Mouse (Mus musculus) left cerebral cortex, postnatal 25 days (tissue): ENCODE data around the gene Tiam1. TPM values are rescaled to one million over a fixed set of nuclear protein-coding genes. Genes with fewer than 3 reads are reported as not detected.
A peak's percentile ranks its signal among the peaks of the same experiment; 100 is the strongest.

Experiments
- DNase-seq, 2 experiments: peaks; one replicate each; pipeline ENCODE4 v3.0.0; 2022; ENCODE audit warnings: low spot score in 2 of 2, mixed read lengths in 1 of 2
- intact Hi-C: fragments of 180-260 bp; cut with DNase I; formaldehyde crosslinking; loops from one replicate; pipeline ENCODE4 v1.15.1; 2025
- total RNA-seq, 2 experiments: library from RNA; stranded (reverse); gene quantifications; 2 replicates each; pipeline ENCODE4 v1.2.3; 2021

Tiam1 gene
- total RNA-seq, 2 experiments from 2014 or later: 108 to 118 TPM

DNA sequence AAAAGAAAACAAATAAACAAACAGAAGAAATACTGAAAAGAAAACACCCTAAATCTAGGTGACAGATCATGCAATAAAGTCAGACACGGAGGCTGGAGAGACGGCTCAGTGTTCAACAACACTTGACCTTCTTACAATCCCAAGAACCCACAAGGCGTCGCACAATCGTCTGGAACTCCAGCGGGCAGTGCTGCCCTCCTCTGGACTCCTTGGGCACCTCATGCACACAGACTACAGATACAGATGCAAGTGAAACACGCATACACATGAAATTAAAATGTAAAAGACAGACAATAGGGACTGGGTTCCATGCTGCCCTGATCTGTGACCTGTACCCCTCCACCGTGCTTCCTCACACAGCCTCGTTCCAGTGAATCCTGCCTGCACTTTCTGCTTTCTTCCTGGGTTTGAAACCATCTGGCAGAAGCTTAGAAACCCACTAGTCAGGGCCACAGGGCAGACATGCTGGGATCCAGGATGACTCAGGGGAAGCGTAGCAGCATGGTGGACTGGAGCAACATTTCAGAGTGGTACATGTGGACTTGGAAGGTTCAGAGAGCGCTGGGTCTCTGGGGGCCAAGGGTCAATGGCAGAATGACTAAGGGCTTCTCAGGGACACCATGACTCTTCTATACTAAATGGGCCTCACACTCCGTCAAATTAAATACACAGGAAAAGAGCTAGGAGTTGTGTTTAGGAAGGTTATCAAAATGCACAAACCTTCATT is 240.8 kb downstream of the Tiam1 start:
- intact Hi-C loops: no loop called here
- DNase-seq: no peak

DNA sequence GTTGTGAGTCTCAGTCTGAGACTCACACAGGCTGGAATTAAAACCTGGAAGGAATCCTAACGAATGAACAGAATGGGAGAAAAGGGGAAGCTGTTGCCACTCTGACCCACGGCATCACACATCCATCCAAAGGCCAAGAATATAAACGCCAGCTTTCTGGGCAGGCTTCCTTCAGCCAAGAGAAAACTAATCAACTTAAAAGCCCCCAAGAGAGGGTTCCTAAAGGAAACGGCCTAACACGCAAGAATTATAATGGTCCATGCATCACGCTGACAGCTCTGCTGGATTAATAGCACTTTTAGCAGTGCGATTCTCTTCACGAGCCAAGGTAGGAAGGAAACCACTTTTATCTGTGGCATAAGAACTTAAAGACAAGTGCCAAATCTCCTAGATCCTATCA is 242.9 kb downstream of the Tiam1 start:
- DNase-seq: no peak
- intact Hi-C loops: no loop called here

DNA sequence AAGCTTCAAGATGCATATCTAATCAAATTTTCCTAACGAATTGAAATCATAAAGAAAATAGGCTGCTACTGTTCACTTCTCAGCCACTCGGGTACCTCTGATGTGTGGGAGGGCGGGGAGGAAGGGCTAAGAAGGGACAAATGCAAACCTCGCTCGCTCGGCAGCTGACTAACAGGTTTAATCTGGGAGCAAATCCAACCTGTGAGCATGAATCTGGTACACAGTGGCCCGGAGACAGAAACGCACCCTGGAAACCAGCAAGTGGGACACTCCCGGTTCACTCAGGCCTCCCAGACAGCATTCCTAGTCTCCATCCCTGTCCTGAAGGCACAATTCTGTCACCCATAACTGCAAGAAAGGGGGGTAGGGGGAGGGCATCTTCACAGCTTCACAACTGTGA is 244.4 kb downstream of the Tiam1 start:
- peak in 1 of 2 experiments; percentile 71 for DNase-seq

DNA sequence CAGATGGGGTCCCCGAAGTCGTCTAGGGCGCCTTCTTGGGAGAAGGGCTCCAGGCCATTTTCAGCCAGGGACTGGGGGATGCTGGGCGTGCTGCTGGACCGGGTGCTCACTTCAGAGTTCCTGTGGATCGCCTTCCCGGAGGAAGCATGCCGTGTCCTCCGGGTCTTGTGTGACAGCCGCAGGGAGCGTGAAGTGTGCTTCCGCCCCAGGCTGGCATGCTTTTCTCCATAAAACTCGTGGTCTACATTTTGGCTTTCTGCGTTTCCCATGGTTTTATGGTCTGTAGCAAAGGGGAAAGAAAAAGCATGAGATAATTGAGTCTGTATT is 245.3 kb downstream of the Tiam1 start:
- no peak for DNase-seq
- intact Hi-C loops: no loop called here

More for the DNA sequence above, 244.4 kb downstream of the Tiam1 start:
- intact Hi-C loops: no loop called here

DNA sequence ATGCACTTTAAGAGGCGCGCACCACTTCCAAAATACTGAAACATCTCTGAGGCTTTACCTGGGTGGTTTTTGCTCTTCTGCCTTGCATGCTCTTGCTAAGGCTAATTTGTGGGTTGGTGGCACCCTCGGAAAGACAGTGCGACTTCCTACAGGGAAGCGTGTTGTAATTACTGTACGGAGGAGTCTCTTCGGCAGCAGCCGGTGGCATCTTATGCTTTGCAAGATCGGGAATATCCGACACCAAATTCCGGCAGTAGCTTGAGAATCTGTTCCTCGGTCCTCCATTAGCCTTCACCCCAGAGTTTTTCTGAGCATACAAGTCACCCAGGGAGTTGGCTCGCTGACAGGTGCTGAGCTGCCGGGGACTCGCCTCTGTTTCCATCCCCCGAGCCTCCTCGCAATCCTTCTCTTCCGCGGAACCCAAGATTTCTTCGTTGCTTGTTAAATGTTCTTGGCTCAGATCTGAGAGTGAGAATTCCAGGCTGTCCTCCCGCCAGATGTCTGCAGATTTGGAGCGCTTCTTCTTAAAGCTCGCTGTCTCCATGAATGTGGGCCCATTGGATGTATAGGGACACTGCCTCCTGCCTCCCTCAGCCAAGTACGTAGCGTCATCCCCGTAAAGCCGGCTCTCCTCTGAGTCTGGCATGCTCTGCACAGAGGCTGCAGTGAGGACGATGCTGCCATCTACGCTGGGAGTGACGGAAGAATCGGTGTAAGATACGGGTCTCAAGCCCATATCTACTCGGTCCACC is 245.8 kb downstream of the Tiam1 start:
- DNase-seq: peak; percentile 69 to 90
- intact Hi-C loops: loop anchor here (2.0 kb wide), 2 partner anchors 63 to 123 kb away; no protein-coding TSS in a partner anchor

DNA sequence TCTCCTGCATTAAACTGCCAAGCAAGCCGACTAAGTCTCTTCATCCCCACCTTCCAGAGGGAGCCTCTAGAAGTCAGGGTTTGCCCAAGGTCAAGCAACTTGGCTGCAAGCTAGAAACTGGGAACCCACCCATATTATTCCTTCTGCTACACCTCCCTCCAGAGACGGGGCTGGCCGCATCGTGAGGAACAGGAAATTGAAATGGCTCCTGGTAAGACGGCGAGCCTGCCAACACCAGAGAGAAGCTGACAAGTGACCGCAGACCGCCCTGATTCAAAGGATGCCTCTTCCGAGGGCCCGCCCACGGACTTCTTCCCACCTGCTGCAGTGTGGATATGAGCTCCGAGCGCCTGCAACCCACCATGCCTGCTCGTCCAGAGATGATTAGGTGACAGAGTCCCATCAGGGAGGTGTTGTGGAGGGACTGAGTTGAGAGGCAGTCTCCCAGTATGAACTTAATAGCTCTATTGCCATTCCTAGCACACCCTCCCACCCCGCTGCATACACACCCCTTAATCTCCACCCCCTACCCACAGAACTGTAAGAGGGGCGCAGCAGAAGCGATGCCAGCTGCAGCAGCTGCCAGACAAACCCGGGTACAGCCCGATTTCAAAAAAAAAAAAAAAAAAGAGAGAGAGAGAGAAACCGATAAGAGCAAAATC is 246.6 kb downstream of the Tiam1 start:
- peak in 1 of 2 experiments; percentile 43 for DNase-seq
- intact Hi-C loops: loop anchor here (2.0 kb wide), 2 partner anchors 64 to 122 kb away; no protein-coding TSS in a partner anchor

DNA sequence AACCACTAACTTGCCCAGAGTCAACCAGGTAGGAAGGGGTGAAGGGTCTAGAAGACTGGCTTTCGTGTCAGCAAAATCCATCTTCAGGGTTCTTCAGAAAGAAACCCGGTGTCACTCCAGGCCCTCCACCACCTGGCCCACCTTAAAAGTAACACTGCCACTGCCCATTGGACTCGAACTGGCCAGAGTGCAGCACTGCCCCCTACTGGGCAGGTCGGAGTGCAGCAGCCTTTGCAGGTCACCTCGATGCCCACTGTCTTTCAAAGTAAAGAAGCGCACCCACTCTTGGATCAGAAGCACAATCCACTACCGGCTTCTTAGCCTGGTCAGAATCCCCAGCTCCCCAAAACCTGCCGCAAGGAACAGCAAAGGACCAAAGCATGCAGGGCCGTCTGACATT is 247.2 kb downstream of the Tiam1 start:
- peak in 1 of 2 experiments; percentile 36 for DNase-seq
- intact Hi-C loops: loop anchor here (2.0 kb wide), 2 partner anchors 64 to 122 kb away; no protein-coding TSS in a partner anchor

DNA sequence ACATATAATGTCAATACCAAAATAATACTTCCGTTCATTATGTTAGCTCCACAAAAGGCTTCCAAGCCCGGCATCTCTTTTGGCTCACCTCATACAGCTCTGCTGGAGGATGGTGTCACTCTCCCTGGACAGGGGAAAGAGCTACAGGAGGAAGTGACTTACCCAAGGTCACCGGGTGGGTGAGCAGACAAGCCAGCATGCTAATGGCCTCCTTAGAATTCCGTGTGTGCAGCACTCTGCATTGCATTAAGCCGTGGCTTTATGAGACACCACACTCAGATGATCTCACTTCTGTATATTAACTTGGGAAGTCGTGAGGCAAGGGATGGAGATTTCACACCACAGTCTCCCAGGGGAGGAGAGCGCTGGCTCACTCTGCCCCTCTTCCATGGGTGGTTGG is 248.3 kb downstream of the Tiam1 start:
- intact Hi-C loops: no loop called here

DNA sequence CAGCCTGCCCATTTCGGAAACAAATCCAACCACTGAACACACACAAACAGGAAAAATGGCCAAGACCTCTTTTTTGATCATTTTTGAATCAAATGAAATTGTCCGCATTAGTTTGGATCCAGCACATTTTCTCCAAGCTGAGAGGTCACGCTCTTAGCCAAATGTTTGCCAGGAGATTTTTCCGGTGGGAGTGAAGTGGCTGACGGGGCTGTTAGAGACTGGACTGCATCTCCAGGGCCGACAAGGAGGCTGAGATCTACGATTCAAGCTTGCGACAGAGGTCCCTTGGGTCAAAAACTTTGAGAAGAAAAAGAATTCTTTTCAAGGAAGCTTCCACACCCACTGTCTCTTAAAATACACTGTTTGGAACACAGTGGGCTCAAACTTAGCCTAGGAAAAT is 248.8 kb downstream of the Tiam1 start:
- intact Hi-C loops: no loop called here
- DNase-seq: no peak

More for the DNA sequence above, 248.3 kb downstream of the Tiam1 start:
- peak in 1 of 2 experiments; percentile 45 for DNase-seq

DNA sequence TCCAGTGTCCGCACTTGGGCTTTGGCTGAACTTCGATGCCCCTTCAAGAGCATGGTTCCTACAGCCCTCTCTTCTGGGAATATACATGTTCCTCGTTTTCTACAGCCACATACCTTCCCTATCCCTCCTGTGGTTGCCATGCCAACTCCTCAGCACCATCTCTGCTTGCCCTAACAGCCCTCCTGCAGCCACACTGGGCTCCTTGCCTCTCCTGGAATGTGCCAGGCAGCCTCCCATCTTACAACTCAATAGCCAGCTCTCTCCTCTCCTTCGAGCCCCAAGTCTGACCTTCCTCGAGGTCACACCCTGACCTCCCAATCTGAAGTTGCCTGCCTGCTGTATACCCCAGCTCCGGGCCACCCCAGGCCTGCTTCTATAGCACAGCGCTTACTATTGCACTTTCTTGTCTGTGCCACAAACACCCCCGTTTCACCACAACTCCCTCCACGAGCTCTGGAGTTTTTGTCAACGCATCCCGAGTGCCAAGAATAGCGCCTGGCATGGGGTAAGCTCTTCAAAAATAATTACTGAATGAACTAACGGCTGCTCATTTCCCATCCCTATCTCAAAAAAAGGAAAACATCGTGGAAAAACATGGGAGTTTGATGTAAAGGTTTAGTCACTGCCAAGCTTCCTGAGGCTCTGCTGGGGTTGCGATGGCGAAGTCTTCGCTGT is 252.9 kb downstream of the Tiam1 start:
- DNase-seq: peak in 1 of 2 experiments; percentile 83
- intact Hi-C loops: no loop called here

DNA sequence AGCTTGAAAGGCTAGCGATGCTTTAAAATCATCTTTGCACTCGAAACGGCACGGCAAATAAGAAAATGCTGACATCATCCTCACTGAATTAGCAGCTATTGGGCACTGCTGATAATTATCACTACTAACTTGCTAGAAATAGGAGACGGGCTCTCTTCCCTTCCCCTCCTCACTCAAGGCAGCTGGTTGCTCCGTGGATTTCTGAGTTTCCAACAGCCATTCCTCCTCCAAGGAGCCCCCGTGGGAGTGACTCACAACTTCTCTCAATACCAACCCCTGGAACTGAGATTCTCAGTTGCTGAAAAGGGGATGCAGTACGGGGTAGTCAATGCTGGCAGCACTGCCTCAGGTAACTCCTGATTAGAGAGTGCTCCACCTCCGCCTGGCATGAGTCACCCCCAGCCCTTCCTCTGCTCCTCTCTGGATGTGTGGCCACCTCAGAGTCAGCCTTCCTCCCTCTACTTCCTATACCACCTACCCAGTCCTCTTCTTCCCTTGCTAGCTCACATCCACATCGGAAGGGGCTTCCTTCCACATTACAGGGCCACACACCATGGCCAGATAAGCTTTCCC is 253.6 kb downstream of the Tiam1 start:
- DNase-seq: peak in 1 of 2 experiments; percentile 69
- intact Hi-C loops: no loop called here

DNA sequence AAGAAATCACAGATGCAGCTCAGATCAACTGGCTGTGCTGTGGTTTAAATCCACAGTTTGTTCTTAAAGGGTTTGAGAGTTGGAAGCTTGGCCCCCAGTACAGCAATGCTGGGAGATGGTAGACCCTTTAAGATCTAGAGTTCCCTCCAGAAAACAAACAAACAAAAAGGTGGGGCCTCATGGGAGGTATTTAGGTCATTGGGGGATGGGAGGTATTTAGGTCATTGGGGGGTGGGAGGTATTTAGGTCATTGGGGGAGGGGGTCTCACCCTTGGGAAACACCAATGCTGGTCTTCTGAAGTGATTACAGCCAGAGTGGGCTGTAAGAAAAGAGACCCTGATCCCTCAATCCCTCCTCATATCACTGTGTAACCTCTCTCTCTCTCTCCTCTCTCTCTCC is 257.0 kb downstream of the Tiam1 start:
- no peak for DNase-seq
- intact Hi-C loops: no loop called here

DNA sequence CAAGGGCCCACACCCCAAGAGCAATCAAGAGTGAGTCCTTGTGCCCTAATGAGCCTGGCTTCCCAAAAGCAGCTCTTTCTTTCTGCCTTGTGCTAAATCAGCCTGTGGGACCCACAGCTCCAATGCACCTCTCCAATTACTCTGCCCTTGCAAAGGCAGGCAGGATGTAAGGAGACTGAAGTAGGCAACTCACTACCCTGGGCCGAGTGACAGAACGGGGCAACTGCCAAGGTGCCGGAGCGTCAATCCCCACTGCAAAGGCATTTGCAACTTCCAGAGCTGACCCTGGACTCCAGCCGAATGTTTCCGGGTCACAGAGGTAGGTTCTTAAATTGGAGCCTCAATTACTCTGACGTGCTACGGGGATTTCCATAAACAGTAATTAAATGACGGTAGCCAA is 257.9 kb downstream of the Tiam1 start:
- no peak for DNase-seq
- intact Hi-C loops: no loop called here

DNA sequence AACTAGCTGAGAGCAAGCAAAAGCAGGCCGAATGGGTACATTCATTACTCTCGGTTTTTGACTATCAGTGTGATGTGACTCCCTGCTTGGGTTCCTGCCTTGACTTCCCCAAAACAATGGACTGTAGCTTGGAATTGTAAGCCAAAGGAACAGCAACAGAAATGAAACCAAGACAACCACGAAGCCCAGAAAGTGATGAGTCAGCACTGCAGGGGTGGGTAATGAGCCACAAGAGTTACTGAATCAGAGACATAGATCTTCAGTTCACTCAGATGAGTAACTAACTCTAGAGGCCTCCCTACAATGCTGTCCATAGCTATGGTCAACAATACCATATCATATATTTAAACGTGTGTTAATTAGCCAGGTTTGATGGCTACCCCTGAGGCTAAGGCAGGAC is 259.7 kb downstream of the Tiam1 start:
- intact Hi-C loops: no loop called here
- no peak for DNase-seq

DNA sequence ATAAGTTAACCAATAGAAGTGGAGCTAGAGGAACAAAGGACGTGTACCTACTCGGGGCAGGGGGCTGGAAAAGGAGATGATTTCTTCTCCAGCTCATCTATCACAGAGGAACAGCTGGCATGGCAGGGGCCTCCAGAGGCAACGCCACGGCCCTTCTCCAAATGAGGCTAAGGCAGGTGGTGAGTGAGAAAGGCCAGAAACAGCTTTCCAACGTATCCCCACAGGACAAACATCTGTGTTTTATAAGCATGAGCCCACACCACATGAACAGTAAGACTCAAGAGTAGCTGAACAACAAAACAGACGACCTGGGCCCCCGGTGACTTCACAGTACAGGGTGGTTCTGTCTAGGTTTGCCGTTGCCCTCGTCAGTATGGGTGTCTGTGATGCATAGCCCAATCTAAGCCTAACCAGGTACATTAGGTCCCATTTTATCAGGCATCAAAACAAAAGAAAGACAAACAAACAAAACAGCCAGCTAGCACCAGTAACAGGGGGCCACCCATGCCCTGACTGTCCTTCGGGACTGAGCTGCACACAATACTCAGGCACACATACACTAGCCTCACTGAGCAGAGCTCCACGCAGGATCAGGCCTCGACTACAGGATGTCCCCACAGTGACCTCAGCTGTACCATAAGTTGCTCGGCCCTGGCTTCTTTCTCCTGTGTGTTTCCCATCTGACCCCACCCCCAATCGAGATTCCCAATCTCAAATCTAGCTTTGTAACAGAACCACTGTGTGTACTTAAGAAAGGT is 260.9 kb downstream of the Tiam1 start:
- intact Hi-C loops: no loop called here
- DNase-seq: no peak

DNA sequence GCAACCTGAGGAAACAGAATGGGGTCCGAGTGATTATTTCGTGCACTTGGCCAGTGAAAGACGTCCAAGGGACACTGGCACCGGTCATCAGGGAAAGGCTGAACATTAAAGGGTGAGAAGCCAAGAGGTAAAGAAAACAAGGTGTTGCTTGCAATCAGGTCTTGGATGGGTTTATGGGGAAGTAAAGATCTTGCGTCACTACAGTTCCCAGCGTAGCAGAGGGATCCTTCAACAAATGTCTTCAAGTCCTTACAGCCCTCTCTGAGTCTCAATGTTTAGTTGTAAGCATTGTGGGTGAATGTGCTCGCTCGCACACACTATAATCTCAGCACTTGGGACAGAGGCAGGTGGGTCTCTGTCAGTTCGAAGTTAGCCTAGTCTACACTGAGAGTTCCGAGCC is 266.4 kb downstream of the Tiam1 start:
- no peak for DNase-seq

DNA sequence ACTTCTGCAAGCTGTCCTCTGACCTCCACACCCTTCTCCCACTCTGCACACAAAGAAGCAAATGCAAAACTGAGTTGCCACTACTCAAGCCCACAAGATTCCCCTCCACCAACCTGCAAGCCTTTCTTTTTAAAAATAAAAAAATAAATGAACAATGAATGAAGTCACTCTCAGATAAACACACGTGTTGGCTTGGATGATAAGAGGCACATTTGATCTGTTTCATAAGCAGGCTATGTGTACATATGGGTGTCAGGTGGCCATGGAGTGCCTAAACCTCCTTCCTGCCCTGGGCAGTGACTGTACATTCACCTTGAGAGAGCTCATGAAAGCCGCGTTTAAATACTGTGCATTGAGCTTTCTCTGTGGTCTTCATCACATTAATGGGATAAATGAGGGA is 267.5 kb downstream of the Tiam1 start:
- no peak for DNase-seq
- intact Hi-C loops: no loop called here

More for the DNA sequence above, 266.4 kb downstream of the Tiam1 start:
- intact Hi-C loops: no loop called here

DNA sequence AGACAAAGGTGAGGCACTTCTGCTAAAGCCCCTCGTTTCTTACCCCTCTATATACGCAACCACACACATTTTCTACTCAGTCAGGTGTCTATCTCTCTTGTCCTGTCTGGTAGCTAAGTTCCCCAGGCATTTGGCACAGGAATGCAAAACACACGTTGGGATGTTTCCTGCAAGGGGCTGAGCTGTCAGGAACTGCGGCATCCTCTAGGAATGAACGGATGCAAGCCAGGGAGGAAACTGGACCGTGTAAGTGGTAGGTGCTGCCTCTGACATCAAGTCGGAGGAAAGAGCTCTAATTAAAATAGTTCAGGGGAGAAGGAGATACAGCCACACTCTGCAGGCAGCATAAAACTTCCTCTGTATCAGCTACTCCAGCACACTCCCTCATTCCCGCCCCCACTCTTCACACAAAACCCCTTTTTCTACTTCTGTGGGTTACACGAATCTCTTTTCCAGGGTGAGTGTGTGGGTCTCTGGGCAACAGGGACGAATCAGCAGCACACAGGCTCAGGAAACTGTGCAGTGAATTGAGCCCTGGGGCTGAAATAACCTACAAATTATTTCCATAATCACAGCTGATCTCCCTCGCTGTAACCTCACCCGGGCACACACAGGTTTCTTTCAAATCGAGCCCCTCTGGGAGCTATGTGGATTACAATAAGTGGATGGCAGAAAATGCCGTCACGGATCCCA is 269.4 kb downstream of the Tiam1 start:
- peak in 1 of 2 experiments; percentile 50 for DNase-seq
- intact Hi-C loops: no loop called here
